Mouse (Mus musculus) thymus, postnatal 0 days (tissue): ENCODE measurements around the gene Trpv1. TPM values are rescaled to one million over a fixed set of nuclear protein-coding genes. Genes with fewer than 3 reads are reported as not detected.
A peak's percentile ranks its signal among the peaks of the same experiment; 100 is the strongest.

Source experiments
- DNase-seq: peaks from one replicate; pipeline ENCODE4 v3.0.0-alpha.2; 2015; ENCODE audit warnings: low spot score
- polyA plus RNA-seq: library from polyadenylated mRNA; unstranded; fragments of >200 nt; fragmentation: Nextera tagmentation; extraction: Ambion mirVana; gene quantifications from 2 replicates; pipeline ENCODE4 v1.2.1, GENCODE M21; 2015

Trpv1 gene
- polyA plus RNA-seq, result not detected in 2 replicates

GRCm38 (mm10) chr11:73233992-73234391 is at the start of gene Trpv1:
Trpv1 (plus strand) TSS chr11:73234292.
- no peak for DNase-seq

DNA sequence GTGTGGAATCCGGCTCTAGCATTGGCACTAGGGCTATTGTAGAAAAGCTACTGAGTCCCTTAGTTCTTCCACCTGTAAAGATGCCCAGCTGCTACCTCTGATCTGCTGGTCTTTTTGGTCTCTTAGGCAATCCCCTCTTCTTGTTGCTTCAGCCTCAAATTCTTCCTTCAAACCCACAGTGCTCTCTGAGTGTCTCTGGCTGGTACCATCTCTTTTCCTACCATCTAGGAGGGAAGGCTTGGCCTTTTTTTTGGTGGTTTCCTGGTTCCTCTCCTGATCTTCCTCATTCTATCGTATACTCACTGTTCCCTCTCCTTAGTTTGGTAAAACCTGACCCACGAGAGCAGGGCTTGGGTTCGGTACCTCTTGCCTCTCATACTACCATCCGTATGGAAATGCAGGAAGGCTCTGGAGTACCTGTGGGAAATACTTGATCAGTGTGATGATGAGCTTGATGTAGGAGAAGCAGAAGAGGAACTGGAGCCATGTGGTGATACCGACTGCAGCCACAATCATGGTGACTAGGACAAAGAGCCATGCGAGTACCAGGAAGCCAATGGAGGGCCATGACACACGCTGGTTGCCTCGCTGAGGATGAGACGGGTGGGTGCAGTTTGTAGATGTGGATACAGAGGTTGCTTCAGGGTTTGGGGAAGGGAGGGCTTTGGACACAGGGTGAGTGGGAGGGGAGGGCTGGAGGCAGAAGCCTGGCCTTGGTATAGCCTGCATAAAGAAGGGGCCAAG is 48.0 kb upstream of the Trpv1 start:
- DNase-seq, result no peak

DNA sequence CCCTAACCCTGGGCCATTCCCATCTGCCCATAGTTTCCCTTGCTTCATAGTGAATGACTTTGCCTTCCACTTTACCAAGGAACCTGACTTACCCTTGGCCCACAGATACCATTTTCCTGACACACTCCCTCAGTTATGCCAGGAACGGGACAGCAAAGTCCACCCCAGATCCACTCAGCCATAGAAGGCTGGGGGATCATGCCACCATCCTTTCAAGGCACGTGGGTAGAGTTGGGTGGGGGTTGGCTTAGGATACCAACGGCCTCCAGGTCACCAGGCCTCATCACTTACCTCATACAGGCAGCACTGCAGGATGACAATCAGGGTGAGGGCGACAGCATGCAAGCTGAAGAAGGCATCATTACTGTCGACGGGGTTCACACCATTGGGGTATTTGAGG is 46.9 kb upstream of the Trpv1 start:
- no peak for DNase-seq

DNA sequence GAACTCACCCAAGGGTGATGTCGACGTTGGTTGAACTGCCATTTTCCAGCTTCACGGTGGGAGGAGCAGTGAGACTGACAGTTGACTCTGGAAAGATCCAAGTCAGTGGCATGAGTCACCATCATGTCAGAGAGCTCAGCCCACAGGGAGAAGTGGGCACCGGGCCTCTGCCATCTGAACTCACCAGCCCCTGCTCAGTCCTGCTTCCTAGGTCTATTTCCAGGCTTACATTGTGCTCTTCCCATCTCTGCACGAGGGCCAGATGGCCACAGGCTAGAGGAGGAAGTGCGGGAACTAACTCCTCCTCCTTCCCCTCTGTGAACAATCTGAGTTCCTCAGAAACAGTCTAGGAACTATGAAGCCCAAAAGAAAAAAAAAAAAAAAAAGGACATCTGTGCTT is 41.0 kb upstream of the Trpv1 start:
- no peak for DNase-seq

- no peak for DNase-seq
Observed at GRCm38 (mm10) chr11:73194444-73194843, 39.6 kb upstream of the Trpv1 start.

GRCm38 (mm10) chr11:73198190-73198589 is 35.9 kb upstream of the Trpv1 start:
- no peak for DNase-seq

DNA sequence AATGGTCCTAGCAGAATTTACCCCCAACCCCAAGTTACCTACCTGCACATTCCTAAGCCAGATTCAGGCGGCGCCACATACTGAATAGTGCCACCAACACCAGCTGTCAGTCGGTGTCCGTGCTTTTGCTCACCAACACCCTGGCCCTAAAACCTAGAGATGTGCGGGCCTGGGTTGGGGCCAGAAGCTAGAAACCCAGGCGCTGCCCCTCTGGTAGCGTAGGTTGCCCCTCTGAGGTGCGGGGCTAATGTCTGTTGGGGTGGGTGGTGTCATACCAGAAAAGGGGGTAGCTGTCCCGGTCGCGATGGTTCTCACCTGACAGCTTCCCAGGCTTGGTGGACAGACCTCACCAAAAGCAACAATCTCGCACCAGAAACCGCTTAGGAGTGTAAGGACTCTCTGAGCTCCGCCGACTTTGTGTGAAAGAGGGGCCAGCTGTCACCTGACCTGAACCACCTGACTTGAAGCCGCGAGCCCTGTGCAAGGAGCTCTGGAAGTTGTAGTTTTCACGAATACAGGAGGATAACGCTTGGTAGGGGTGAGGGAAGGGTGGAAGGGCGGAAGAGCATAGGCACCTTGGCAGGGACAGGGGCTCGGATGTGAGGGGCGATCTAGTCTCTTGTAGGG is 35.4 kb upstream of the Trpv1 start, which contains the start of gene Ctns:
Ctns (minus strand) TSS at position 440 of the 627 bp plus-strand sequence.
- DNase-seq, result peak; percentile 89

DNA sequence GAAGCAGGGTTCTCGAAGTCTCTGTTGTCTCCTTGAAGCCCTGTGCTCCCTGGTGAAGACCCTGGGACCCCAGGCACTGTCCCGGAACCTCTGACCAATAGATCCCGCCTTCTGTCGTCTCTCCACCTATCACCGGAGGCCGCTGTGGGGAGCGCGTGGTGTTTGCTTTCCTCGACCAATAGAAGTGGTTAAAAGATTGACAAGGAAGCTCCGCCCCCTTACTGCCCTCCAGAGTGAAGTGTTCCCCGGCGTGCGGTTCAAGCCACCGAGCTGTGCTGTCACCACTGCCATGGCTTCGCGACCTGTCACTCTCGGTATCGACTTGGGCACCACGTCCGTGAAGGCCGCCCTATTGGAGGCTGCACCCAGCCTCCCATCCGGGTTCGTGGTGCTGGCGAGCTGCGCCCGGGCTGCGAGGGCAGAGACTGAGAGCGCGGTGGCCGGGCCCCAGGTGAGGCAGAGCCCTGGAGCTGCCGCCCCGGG is 34.8 kb upstream of the Trpv1 start, which contains the start of gene Shpk:
Shpk (plus strand) TSS at position 231 of the 483 bp plus-strand sequence.
- peak; percentile 95 for DNase-seq

GRCm38 (mm10) chr11:73199879-73200278 is 34.2 kb upstream of the Trpv1 start:
- peak; percentile 36 for DNase-seq

DNA sequence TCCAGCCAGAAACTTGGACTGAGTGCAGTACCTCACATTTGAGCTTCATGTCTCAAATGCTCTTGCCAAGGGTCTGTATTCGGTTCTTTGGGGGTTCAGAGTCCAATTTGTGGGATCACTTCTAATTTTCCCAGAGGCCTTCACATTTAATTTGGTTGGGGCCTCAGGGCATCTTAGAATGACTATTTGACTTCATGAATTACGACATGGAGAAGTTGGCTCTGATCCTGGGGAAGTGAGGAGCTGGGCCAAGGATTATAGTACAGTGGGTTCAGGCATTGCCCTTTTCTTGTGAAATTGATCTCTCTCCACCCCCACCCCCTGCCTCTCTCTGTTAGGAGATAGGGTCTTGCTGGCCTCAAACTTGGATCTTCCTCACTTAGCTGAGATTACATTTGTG is 33.1 kb upstream of the Trpv1 start:
- DNase-seq, result no peak

DNA sequence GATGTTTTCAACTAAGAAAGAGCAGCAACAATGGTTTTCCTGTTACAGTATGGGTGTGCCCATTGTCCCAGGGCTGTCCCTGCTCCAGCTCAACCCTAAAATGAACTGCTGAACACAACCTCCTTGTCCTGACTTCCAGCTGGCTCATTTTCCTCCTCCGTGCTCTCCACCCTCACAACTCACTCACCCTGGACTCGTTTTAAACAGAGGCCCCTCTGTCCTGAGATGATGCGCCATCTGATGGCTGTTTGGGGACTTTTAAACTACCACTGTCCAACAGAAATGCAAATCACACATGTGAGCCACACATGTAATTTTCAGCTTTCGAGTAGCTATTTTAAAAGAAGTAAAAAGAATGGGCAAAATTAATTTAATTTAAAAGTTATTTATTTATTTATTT is 32.5 kb upstream of the Trpv1 start:
- DNase-seq, result no peak

DNA sequence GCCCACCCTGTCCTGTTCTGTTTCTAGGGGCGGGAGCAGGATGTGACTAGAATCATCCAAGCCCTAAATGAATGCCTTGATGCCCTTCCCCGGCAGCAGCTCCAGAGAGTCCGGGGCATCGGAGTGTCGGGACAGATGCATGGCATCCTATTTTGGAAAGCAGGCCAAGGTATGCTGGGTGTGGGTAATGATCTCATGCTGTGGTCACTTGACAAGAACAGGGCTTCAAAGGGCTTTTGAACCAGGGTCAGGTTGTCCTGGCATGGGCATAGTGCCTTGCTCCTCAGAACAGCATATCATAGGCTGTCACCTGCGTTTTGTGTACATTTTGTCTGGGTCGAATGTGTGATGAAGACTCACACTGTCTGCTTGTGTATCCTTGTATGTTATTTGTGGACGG is 30.2 kb upstream of the Trpv1 start:
- no peak for DNase-seq

GRCm38 (mm10) chr11:73205194-73205593 is 28.9 kb upstream of the Trpv1 start:
- no peak for DNase-seq

DNA sequence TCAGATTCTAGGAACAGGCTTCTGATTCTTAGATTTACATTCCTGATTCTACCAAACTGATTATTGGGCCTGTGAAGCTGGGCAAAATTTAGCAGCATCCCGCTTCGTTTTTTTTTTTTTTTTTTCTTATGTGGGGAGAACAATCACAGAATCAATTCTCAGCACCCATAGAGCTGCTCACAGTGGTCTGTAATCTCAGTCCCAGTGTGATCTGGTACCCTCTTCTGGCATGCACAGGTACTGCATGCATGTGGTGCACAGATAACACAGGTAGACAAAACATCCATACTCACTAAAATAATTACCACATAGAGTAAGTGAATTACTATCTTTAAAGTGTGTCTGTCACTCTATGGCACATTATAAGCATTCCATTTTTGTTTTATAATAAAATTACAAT is 26.5 kb upstream of the Trpv1 start:
- no peak for DNase-seq

DNA sequence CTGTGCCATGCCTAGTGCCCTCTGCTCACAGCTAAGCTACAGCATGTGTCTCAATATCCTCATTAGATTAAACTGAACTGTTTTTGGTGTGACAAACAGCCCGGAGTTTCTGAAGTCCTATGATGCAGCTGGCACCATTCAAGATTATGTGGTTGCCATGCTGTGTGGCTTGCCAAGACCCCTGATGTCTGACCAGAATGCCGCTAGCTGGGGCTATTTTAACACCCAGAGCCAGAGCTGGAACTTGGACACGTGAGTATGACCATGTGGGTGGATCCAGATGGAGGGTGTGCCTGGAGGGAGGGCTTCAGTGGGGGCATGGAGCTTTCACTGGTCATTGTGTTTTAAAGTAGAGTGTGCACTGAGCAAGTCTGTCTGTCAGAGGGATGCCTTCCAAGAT is 20.1 kb upstream of the Trpv1 start:
- DNase-seq, result no peak

DNA sequence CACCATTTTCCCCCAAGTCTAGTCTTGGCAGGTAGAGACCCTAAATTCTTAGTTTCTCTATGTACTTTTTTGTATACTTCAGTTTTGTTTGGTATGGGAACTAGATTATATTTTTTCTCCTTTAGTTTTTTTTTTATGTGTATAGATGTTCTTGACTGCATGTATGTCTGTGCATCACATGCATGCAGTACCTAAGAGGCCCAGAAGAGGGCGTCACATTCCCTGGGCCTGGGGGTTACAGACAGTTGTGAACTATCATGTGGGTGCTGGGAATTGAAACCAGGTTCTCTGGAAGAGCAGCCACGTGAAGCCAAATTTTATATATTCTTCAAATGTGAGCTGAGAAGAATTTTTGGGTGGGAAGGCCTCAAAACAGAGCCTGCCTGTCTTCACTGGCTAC is 14.4 kb upstream of the Trpv1 start:
- DNase-seq, result no peak

DNA sequence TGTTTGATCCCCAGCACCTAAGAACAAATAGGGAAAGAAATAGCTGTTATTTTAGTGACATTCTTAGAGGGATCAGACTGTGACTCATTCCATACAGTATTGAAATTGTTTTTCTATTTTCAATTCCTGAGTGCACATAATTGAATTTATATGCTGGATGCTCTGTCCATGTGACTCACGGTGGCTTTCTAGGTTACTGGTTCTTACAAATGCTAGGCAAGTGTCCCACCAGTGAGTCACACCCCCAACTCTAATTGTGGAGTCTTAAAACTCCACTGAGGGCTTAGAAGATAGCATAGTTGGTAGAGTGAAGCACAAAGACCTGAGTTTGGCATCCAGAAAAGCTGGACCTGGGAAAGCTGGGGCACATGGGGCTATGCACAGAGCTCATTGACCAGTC is 13.4 kb upstream of the Trpv1 start:
- no peak for DNase-seq

DNA sequence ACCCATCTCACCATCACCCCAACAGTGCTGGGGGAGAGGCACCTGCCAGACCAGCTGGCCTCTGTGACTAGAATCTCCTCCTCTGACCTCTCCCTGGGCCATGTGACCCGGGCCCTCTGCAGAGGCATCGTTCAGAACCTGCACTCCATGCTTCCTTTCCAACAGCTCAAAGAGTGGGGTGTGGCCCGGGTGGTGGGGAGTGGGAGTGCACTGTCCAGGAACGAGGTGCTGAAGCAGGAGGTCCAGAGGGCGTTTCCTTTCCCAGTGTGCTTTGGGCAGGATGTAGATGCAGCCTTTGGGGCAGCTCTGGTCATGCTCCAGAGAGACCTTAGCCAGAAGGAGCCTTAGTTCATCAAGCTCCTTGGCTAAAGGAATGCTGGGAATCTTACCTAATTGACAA is 11.2 kb upstream of the Trpv1 start:
- DNase-seq, result no peak

DNA sequence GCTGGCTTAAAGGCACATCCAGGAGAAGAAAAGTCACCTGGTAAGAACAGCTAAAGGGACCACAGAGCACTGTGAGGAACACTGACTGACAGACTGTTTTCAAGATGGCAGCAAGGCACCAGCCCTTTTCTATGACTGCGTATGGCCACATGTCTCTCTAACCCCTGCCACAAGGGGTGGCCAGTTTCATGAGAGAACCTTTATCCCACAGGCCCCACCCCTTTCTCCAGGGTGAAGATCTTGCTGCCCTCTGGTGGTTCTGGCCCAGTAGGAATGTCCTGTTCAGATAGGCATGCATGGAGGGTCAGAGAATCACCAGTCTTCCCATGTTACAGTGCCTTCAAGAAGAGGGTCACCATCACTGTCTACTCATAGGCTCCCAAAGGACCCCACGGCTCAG is 10.1 kb upstream of the Trpv1 start:
- no peak for DNase-seq

- DNase-seq, result no peak
Observed at GRCm38 (mm10) chr11:73225856-73226255, 8.2 kb upstream of the Trpv1 start.

- DNase-seq, result no peak
Observed at GRCm38 (mm10) chr11:73228881-73229280, 5.2 kb upstream of the Trpv1 start.

DNA sequence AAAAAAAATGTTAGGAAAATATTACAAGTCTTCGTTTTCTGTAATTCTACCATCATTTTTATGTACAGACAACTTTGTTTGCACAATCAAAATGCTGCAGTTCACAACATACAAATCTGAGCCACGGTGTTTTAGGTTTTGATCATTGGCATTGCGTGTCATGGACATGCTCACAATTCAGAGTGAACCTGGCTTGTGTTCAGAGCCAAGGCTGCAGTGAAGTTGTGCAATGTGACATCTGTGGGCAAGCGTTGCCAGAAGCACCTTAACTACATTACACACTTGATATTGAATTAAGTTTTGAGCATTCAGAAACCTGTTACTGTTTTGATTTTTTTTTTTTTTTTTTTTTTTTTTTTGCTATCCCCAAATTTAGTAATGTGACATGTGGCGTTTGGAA is 4.0 kb upstream of the Trpv1 start:
- no peak for DNase-seq

DNA sequence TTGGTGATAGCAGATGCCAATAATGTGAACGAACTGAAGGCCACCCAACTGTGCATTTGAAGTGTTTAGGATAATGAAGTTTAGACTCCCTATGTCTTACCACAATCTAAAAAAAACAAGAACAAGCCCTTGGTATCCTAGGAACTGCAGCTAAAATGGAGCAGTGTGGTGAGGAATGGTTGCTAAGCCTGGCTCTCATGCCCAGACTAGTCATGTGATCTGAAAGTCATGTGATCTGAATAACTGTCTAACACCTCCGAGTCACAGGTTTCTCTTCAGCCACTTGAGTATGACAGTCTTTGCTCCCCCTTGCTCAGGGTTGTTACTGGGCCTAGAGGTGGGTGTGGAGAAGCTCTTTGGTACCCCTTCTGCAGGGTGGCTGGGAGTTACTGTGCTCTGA is 1.6 kb upstream of the Trpv1 start:
- no peak for DNase-seq
